Mouse (Mus musculus) mature B cell (primary cell): ENCODE measurements around the gene Gm49320.

Source experiments
- in situ Hi-C: fragments of 300-500 bp; cut with MboI; formaldehyde crosslinking; loops from 2 replicates; pipeline ENCODE4 v1.14.3; 2019

Gm49320 gene

DNA sequence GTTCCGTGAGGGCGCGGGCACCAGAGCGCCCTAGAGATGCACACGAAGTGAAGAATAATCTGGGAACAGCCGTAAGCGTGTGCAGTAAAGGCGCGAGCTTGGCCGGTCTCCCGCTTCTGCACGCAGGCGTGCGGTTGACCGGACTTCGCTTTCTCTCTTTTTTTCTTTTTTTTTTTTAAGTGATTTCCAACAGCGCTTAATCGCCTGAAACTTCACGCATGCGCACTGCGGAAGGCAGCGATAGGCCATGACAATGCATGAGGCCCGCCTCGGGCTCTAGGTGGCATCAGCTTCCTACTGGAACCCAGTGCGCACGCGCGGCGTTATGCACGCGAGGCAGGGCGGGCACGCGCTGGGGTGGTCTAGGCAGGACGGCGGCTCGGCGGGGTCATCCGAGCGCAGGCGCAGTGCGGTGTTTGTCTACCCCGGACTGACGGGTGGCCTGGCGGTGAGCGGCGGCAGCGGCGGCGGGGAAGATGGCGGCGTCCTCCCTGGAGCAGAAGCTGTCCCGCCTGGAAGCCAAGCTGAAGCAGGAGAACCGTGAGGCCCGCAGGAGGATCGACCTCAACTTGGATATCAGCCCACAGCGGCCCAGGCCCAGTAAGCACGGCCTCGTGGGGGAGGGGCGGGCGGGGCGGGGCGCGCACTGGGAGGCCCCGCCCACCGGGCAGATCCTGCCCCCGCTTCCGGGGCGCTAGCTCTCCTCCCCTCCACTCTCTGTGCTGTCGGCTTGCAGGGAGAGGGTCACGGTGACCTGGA is at the start of gene Gm49320, which contains the start of gene Map2k7:
Gm49320 (plus strand) TSS at position 432 of the 759 bp plus-strand sequence.
Map2k7 (plus strand) TSS at position 307 of the 759 bp plus-strand sequence.
- in situ Hi-C loops = no loop called here

DNA sequence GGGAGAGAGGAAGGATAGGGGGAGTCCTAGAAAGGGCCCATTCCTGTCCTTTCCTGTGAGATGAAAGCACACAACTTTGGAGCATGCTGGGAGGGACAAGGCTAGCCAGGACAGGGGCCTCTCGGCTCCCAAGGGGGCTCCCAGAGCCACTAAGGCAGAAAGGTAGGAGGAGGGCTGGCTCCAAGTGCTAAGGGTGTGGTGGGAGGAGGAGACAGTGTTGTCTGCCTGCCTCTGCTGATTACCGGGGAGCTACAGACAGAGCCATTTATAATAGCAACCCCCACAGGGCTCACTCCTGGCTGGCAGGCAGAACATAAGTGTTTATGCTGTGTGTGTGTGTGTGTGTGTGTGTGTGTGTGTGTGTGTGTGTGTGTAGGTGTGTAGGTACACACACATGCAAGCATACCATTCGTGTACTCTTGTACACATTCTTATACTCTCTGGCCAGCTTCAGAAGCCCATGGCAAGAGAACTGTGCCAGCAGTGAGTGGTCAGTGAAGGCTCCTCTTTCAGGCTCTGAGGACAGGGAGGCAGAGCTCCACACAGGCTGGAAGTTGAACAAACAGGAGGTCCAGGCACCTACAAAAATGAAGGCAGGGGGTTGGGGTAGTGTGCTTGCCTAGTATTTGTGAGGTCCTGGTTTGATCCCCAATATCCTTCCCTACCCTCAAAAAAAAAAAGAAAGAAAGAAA is 49.5 kb upstream of the Gm49320 start:
- in situ Hi-C loops = no loop called here

DNA sequence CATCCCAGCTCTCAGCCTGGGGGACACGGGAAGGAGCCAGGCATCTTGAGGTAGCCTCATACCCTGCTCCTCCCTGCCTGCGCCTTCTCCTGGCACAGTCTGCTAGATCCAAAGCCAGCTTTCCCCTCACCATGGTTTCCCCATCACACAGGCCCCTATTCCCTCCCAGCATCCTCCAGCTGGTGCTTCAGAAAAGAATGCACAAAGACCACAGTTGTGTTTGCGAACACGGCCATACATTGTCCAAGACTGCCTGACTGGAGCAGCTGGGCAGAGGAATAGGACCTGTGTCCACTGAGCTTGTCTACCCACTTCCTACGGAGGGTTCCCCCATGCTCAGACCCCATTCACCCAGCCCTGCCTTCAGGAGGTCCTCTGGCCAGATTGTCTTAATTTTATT is 46.4 kb upstream of the Gm49320 start:
- in situ Hi-C loops = no loop called here

DNA sequence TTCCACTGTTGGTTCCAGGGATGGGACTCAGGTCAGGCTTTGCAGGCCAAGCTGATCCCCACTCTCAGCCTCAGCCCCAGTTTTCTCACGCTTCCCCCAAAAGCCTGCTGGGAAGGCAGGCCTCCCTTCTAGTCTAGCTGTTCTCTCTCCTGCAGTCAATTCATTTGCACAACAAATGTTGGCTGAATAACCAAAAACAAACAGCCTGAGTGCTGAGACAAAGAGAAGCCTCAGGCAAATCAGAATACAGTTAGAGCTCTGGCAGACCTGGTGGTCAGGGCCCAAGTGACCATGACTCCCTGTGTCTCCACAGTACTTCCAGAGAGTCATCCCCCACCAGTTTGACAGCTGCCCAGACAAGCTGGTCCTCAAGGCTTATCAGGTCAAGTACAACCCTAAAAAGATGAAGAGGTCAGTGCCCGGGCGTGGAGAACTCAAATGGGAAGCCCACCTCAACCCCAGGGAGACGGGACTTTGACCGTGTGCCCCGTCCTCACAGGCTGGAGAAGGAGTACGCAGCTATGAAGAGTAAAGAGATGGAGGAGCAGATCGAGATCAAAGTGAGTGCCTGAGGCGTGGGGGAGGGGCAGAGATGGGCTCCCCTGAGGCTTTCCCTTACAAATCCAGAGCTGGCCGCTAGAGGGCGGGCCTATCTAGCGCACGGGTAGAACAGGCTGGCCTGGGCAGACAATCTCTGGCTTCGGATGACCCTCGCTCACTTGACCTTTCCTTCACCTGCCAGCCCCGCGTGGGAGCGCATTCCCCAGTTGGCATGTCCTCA is 45.7 kb upstream of the Gm49320 start:
- in situ Hi-C loops = no loop called here

DNA sequence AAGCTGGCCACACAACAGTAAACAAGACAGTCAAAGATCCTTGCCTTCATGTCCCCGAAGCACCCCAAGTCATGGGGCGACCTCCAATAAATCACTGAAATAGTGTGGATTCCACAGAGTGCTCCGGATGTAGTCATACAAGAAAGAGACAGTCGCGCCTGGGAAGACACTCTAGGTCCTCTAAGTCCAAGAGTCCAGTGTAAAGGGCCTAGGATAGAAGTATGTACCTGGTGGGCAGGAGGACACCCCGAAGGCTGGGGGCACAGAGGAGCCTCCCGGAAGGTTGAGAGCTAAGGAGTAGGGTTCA is 45.1 kb upstream of the Gm49320 start:
- in situ Hi-C loops = no loop called here

DNA sequence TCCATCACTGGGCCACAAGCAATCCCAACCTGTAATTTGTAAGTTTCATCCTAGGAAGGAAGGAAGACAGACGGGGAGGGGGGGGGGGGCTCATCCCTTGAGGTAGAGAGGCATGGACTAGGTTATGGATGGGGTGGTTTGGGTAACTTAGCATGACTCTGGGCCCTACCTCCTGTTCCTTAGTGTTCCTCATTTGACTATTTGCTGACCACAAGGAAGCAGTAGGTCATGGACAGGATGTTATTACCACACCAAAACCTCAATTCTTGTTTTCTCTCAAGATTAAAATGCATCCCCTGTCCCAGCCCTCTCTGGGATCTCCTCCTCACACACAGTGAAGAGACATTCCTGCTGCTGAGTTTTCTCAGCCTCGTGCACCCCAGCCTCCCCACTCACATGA is 37.3 kb upstream of the Gm49320 start:
- in situ Hi-C loops = no loop called here

DNA sequence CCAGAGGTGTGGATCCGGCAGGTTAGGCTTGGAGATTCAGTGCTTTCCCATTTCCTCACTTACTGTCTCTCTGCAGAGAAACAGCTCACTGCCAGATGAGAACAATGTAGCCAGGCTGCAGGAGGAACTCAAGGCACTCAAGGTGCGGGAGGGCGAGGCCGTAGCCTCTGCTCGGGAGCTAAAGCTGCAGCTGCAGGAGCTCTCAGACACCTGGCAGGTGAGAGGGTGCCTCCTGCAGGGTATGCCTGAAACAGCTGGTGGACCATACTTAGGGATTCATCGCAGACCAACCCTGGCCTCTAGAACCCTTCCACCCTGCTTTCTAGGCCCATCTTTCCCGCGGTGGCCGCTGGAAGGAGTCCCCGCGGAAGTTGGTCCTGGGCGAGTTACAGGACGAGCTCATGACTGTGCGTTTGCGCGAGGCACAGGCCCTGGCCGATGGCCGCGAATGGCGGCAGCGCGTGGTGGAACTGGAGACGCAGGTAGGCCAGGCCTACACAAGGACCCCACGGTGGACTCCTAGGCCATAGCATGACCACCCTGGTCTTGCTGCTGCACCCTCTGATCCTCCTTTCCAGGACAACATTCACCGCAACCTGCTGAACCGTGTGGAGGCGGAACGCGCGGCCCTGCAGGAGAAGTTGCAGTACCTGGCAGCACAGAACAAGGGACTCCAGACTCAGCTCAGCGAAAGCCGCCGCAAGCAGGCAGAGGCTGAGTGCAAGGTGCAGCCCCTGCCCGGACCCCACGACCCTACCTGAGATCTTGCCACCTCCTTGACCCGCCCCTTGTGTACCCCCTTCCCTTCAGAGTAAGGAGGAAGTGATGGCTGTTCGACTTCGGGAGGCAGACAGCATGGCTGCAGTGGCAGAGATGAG is 33.2 kb upstream of the Gm49320 start:
- in situ Hi-C loops = no loop called here

DNA sequence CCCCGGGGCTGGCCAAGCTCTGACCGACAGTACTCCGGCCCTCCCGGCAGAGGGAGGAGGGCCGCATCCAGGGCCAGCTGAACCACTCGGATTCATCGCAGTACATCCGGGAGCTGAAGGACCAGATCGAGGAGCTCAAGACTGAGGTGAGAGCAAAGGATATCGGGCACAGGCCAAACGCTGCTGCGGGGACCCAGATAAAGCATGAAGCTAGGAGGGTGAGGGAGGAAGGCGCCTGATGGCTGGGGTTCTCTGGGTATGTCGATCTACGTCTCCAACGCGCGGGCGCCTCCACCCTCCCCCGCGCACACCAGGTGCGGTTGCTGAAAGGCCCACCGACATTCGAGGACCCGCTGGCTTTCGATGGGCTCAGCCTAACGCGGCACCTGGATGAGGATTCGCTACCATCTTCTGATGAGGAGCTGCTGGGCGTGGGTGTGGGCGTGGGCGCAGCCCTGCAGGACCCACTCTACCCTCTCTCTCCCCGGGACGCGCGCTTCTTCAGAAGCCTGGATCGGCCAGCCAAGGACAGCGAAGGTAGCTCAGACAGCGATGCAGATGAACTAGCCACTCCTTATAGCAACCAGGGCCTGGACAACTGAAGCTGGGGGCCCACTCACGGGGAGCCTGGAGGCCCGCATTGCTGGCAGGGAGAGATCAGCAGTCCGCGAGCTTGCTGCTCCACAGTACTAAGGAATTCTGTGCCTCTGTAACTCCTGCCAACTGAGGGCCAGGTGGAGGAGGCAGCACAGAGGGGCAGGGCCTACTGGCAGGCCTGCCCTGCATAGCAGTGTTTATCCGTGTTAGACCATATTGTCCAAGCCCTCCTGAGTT is 32.3 kb upstream of the Gm49320 start:
- in situ Hi-C loops = no loop called here

DNA sequence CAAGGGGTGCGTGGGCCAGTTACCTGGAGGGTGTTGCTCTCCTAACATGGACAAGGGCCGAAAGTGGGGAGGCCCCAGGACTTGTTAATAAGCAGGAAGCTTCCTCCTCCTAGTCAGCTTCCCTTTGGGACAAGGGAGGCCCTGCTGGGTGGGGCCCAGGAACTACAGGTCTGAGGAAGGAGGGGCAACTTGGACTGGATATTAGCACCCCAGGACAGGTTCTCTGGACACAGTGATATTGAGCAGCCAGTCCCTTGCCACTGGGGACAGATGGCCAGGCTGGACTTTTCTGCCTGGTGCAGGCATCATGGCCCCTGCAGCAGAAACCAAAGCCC is 31.7 kb upstream of the Gm49320 start:
- in situ Hi-C loops = no loop called here

DNA sequence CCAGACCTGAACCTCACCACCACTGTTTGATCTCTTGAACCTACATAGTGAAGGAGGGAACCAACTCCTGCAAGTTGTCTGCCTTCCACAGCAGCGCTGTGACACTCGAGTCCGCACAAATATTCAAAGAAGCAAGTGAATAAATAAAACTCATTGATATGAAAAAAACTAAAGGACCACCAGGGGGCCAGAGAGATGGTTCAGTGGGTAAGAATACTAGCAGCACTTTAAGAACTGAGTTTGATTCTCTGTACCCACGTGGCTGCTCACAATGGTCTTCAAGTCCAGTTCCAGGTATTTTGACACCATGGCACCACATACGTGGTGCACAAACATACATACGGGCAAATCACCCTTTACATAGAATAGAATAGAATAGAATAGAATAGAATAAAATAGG is 27.6 kb upstream of the Gm49320 start:
- in situ Hi-C loops = no loop called here

DNA sequence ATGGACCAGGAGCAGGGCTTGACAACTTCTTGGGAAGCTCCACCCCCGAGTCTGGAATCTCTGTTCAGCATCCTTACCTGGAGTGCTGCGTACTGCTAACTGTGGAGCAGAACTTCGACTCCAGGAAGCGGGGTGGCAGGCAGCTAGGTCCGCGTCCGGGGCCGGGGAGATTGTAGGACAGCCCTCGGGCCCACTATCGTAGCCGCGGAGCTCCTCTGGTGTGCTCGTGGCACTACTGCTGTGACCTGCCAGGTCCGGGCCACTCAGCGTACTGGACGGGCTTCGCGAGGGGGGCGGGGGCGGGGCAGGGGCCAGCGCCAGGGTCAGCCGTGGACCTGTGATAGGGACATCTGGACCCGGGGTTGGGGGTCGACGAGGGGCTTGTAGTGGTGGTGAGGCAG is 25.9 kb upstream of the Gm49320 start:
- in situ Hi-C loops = no loop called here

DNA sequence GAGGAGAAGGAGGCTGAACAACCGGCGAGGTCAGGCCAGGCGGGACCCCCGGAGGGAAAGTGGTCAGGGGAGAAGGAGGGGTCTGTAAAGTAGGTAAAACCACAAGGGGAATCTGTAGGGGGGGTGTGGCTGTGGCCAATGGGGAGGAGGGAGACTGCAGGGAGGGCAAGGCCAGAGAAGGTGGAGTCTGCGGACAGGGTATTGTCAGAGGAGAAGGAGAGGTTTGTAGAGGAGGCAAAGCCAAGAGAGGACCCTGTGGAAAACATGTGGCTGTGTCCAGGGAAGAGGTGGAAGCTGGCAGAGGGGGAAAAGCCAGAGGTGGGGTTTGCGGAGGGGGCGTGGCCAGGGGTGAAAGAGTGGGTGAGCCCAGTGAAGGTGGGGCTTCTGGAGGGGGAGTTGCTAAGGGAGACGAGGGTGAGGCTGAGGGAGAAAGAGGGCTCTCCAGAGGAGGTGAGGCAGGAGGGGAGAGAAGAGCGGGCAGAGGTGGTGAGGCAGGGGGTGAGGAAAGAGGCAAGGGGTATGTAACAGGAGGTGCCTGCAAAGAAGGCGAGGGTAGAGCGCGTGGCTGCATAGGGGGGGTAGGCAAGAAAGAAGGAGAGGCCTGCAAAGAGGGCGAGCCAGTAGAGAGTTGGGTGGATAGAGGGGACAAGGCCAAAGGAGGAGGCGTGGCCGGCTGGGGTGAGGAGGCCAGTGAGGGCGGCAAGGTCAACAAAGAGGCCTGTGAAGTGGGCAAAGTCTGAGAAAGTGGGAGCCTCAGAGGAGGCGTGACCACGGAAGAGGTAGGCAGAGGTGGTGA is 25.3 kb upstream of the Gm49320 start:
- in situ Hi-C loops = no loop called here

DNA sequence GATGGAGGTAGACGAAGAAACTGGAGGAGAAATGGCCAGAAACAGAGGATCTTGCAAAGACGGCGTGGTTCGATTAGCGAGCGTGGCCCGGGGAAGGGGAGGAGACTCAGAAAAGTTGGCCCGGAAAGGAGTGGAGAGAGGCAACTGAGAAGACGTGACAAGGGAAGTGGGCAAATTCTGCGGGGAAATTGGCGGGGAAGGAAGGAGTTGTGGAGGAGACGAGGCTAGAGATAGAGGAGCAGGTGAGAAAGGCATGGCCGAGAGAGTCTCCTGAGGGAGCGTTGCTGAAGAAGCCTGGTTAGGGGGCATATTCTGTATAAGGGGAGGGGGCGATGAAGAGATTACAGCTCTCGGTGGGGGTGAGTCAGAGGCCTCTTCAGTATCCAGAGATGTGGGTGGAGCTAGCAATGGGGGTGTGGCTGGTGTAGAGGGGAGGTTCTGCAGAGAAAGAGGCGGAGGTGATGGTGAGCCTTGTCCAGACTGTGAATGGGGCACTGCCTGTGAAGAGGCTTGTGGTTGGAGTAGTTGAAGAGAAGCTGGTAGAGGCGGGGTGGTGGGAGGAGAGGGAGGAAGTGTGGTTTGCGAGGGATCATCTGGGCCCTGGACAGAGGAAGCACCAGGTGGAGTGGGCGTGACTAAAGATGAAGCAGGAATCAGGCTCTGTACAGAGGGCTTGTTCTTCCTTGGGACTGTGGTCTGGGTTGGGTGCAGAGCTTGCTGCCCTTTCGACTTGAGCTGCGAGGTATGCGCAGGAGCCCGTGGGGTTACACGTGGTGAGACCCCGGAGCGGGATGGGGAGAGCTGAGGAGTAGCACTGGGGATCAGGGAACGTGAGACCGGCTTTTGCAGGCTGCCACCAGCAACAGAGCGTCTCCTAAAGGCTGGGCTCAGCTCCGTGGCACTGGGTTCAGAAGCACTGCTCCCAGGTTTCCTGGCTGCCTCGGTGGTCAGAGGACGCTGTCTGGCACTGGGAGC is 24.4 kb upstream of the Gm49320 start:
- in situ Hi-C loops = no loop called here

DNA sequence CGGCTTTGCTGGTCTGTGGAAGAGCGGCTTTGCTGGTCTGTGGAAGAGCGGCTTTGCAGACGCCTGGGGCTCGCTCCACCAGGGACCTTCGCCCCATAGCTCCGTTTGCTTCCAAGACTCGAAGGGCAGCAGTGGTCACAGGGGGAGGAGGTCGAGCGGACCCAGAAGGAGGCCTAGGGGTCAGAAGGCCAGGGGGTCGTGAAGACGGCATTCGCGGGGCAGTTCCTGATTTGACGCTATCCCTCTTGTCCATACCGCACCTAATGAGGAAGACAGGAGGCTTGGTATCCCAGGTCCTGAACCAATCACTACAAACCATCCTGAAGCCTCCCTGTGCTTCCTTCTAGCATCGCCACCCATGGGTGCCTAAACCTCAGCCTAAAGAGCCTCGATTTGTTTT is 22.4 kb upstream of the Gm49320 start:
- in situ Hi-C loops = no loop called here

DNA sequence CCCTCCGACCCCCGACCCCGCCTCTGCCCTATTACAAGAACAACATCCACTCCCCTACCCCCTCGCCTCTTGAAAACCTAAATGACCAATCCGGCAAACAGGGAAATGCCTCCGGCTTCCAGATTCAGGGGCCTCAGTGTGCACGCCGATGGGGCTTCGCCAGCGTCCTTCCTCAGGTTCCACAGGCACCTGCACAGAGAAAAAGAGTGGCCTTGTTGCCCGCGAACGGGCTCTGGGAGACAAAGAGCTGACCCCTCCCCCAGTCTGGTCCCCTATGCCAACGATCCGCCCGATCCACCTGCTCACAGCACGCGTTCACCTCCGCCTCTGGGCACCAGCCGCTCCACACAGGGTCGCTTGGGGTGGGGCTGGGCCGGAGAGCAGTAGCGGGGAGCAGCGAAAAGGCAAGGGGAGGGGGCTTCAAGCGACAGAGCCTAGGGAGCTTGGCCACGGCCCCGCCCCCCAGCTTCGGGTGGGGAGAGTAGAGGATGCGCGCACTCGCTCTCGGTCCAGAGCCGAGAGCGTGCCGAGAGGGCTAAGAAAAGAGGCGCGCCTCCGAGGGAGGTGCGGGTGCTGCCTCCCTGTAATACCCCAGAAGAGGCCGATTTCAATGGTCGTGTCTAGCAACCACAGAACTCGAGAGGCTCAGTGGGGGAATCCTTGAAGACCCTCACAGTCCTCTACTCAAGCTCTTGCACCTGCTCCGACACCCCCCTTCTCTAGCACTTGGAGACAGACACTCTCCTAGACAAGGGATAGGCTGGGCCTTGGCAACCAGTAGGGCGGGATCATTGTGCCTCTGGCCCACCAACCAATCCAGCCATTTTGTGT is 21.7 kb upstream of the Gm49320 start, which contains the start of gene Prr36:
Prr36 (minus strand) TSS at position 669 of the 831 bp plus-strand sequence.
- in situ Hi-C loops = no loop called here

DNA sequence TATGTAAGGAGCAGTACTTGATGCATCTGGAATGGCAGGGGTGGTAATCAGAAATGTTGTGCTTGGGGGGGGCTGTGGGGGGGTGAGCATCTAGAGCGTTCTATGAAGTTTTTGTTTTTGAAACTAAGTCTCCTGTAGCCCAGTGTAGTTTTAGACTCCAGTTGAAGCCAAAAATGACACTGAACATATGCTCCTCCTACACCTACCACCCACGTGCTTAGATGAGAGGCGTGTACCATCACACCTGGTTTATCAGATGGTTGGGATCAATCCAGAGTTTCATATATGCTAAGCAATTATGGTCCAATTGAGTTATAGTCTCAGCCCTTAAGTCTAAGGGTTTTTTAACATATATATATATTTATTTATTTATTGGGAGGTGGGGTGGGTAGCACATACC is 19.0 kb upstream of the Gm49320 start:
- in situ Hi-C loops = no loop called here

DNA sequence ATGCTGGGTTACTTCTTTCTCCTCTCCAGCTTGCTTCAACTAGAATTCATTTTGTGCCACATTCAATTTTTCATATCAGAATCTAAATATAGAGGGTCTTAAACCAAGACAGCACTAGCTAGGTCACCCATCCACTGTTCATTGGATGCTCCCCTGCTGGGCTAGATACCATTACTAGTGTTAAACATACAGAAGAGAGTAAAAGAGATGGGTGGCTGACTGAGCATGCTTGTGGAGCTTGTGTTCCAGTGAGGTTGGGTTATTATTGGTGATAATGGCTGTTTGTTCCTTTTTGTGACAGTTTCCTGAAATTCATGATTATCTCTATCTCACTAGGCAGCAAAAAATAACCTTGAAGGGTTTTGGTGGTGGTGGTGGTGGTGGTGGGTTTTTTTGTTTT is 16.6 kb upstream of the Gm49320 start:
- in situ Hi-C loops = no loop called here

DNA sequence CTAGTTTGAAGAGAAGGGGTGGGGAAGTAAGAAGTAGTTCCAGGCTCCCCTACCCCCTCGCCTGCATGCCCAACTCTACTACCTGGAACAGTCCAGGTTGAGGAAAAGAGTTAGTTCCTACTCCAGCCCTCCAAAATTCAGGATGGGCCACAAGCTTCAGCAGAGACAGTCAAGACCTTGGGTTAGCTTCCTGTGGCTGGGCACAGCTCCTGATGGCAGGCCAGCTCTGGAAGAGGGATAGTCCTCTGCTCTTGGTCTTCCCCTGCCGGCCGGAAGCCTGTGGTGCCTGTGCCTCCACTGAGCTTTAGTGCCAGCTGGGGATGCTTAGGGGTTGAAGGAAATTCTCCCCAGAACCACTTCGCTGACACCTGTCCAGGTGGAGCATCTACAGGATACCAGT is 12.3 kb upstream of the Gm49320 start:
- in situ Hi-C loops = no loop called here
